Mouse (Mus musculus) thymus, adult 2 months (tissue): ENCODE data around the gene Slc36a3.

Source experiments
- CTCF ChIP-seq: fragments of 200-500 bp; IDR thresholded peaks from 2 replicates; pipeline ENCODE4 v1.5.1; 2012; ENCODE audit warnings: mild to moderate bottlenecking, control low read depth, low read length, moderate library complexity, borderline replicate concordance; ENCODE audit not compliant: control insufficient read depth, poor library complexity, insufficient read depth; ENCODE audit errors: extremely low read depth
- POLR2A ChIP-seq: fragments of 200-500 bp; IDR thresholded peaks from 2 replicates; pipeline ENCODE4 v1.6.1; 2012; ENCODE audit warnings: mild to moderate bottlenecking, low read length, control low read depth, moderate library complexity; ENCODE audit not compliant: control insufficient read depth, poor library complexity, insufficient read depth; ENCODE audit errors: extremely low read depth

- TF ChIP-seq CTCF (no peak), POLR2A (no peak)
These were observed 13.2 kb upstream of the Slc36a3 start for GRCm38 (mm10) chr11:55164723-55165122.
